Mouse (Mus musculus) T-cell, adult 2 months (primary cell): ENCODE data around the gene Ldb3.

Source experiments
- DNase-seq: peaks from one replicate; pipeline ENCODE4 v3.0.0; 2022; ENCODE audit warnings: low spot score

The Ldb3 gene

DNA sequence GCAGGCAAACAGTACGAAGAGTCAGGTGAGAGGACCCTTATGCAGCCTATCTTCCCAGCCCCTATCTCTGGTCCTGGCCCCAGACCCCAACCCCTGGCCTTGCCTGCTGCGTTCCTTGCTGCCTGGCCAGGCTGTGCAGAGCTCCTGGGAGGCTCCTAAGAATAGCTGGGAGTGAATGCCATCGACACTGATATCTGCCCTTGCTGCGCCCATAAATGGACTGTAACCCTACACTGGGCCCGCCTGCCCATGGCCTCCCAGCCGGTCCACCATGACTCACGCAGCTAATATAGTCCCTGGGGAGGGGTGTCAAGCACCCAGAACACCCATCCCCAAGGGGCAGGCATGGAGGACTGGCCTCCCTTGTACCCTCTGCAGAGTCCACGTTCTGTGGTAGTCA is at the start of gene Ldb3:
Ldb3 (minus strand) TSS at position 185 of the 400 bp plus-strand sequence.
- no peak for DNase-seq

DNA sequence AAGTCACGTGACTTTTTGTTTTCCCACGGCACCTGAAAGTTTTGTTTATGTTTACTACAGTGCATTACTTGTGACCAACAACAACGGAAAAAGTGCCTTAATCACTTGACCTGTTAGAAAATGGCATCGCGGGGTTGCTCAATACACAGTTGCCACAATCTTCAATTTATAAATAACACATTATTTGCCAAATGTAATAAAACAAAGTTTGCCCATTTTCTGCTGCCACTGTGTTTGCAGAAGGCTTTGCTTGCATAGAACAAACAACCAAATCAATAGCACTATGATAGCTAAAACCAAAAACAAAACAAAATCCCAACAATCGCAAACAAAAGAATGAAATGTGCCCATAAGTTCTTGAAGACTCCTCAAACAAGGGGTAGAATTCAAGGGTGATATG is 47.2 kb upstream of the Ldb3 start:
- DNase-seq: no peak

DNA sequence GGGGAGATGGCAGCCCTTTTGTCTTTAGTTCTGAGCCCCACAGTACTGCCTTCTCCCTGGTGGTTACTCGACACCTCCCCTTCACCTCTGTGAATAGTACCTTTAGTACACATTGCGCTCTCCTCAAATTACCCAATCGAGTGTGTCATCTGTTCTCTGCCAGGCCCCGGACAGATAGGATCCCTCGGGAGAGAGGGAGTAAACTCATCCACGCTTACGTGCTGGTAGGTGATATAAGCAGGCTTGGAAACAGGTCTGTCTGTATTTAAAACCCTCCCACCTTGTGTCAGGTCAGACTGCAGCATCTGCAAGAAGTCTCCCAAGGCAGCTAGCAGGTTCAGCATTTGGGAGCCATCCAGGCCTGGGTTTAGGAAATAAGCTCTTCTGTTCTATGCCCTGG is 46.7 kb upstream of the Ldb3 start:
- DNase-seq: no peak

DNA sequence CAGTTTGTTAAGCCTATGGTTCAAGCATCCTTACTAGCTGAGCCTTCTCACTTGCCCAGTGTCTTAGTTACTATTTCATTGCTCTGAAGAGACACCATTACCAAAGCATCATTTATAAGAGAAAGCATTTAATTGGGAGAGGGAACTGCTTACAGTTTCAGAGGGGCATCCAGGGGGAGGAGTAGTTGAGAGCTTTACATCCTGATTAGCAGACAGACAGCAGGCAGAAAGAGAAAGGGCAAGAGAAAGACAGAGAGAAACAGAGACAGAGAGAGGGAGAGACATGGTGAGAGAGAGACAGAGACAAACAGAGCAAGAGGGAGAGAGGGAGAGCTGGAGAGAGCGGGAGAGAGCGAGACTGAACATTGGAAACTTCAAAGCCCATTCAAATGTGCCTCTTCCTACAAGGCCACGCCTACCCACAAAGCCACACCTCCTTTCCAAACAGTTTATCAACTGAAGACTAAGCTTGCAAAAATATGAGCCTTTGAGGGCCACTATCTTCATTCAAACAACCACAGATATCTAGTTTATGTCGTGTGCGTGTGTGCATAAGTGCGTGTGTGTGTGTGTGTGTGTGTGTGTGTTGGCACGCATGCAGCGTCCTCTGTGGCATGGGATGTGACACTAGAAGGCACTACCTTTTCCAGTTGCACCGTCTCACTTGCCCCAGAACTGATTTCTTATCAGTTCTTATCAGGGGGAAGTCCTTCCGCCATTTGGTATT is 44.4 kb upstream of the Ldb3 start:
- DNase-seq: no peak

DNA sequence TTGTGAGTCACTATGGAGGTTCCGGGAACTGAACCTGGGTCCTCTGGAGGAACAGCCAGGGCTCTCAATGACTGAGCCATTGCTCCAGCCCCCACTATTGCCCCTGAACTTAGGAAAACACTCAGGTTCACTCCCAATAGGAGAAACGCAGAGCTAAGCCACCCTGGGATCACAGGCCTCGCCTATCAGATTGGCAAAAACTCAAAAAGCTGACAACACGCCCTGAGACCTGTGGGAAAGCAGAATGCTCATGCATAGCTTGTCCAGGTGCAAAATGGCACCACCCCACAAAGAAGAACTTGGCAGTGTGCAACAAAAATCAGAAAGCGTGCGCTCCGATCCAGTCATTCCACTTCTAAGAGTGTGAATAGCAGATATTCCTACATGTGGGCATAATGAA is 38.3 kb upstream of the Ldb3 start:
- no peak for DNase-seq

DNA sequence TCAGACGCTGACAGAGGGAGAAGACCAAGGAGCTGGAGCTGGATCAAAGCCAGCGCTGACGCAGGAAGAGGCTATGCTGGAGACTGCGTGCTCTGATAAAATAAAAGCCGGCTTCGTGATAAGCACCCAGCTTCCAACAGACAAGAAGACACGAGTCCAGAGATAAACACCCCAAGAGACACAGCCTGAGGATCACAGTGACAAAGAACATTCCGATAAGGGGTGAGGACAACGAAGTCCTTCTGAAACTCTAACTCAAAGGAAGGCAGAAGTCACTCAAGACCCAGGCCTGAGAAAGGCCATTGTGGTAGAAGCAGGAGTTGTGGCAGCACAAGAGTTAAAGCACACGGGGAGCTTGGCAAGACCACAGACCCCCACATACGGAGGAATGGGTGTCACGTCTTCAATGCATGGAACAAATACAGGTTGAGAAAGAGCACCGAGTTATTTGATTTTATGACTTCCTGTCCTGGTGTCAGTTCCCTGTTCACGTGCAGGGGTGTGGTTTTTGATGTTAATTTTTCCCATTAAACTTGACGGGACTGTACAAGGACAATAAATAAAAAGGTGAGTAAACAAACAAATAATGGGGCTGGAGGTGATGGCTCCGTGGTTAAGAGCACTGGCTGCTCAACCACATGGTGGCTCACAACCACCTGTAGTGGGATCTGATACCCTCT is 35.2 kb upstream of the Ldb3 start:
- DNase-seq: no peak

DNA sequence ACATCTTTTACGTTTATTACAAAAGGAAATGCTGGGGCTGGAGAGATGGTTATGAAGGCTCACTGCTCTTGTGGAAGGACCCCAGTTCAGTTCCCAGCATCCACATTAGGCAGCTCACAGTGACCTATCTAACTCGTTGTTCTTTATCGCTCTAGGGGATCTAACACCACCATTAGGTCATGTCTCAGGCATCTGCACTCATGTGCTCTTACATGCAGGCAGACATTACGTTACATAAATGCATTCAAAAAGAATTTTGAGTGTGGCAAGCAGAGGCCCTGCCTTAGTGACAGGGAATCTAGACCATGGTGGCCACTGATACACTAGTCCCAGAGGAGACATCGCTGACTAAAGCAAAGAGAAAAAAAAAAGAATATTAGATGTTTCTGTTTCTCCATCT is 34.6 kb upstream of the Ldb3 start:
- no peak for DNase-seq

DNA sequence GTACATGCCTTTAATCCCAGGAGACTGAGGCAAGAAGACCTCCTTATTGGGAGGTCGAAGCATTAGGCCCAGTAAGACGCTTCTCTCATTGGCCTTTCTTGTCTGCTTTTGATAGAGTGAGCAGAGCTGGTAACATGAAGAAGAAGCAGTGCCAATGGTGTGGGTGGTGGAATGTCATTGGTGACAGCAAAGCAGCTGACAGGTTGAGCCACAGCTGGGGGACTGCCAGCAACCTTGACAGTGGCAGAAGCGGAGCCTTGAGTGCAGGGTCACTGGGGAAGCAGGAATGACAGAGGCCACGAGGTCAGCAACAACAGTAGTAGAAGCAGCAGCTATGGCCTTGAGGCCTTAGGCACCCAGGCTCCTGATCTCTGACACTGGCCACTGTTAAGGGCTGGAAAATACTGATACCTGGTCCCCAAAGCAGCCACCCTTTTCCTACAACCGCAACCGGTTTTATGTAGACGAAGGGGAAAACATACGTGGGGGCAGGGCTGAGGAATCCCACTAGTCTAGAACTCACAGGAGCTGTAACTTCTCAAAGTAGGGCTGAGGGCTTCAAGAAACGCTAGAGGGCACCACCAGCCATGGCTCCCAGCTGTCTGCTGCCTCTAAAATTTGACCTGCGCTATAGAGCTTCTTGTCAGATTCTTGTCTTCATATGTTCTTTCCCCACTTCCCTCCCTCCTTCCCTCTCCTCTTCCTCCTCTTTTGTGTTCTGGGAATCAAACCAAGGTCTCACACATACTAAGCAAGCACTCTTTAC is 32.3 kb upstream of the Ldb3 start:
- peak; percentile 30 for DNase-seq

DNA sequence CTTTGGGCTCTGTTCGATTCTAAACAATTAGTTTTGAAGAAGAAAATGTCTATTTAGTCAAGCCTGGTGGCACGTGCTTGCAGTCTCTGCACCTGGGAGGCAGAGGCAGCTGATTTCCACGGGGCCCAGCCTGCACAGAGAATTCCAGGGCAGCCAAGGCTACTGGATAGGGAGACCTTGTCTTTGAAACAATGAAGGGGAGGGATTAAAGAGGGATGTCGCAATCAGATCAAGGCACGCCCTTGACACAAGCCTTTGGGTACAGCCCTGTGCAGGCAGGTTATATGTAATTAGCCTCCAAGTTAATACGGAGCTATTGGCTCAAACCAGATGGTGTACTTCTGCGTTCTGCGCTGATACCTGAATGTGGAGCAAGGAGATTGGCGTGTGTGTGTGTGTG is 30.3 kb upstream of the Ldb3 start:
- no peak for DNase-seq

DNA sequence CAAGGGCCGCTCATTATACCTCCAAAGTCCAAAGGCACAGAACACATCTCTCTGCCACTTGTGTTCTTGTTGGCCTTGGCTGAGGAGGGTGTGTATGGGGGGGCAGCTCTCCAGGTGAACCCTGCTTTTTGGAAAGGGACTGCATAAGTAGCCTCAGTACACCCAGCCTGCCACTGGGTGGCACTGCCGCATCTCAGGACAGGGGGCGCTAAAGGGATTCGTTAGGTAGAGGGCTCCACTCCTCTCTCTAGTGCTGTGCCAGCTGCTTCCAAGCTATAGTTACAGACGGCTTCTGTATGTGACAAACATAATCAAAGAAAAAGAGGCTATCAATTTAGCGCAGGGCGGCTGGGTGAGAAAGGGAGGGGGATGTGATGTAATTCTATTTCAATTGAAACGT is 28.3 kb upstream of the Ldb3 start:
- peak; percentile 80 for DNase-seq

DNA sequence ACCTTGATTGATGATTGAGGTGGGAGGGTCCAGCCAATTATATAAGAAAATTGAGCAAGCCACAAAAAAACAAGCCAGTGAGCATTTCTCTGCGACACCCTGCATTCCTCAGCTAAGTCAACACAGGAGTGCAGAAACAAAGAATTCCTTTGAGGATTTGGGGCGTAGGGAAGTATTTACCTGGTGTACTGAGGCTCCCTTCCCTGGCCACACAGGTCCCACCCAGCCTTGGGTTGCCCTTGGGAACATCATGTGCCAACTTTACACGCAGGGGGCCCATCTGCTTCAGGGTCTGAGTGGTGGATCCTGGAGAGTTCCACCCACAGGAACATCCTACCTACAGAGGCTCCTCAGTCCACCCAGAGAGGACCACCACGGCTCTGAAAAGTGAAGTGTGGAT is 27.1 kb upstream of the Ldb3 start:
- no peak for DNase-seq

DNA sequence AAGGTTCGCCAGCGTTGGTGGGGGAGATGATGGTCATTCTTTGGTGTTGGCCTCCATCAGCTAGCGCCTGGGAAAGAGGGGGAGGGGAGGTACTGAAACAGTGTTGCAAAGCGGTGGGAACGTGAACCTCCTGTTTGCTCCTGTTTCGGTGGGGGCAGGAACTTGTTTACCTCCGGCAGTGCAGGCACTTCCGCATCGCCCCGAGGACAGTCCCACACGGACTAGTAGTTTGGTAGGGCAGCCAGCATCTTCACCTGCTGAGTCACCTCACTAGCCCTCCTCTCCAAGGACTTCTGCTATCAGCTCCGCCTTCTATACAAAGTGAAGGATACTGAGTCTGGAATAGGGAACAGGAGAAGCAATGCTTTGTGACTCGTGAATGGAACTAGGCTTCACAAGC is 26.6 kb upstream of the Ldb3 start:
- peak; percentile 15 for DNase-seq

DNA sequence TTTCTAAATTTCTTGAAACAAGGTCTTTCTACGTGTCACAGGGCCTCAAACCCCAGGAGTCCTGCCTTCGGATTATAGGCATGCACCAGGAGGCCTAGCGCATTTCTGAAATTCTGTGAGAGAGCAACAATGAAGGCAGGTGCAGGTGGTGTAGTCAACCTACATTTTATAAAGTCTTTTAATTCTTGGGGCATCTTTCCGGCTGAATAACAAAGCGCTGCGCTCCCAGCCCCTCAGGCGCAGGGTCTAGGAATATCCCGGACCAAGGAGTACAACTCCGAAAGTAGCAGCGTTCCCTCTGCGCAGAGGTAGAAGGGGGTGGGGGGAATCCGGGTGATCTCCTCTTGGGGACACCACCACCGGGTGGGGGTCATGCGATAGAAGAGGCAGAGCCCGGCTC is 26.1 kb upstream of the Ldb3 start:
- no peak for DNase-seq

DNA sequence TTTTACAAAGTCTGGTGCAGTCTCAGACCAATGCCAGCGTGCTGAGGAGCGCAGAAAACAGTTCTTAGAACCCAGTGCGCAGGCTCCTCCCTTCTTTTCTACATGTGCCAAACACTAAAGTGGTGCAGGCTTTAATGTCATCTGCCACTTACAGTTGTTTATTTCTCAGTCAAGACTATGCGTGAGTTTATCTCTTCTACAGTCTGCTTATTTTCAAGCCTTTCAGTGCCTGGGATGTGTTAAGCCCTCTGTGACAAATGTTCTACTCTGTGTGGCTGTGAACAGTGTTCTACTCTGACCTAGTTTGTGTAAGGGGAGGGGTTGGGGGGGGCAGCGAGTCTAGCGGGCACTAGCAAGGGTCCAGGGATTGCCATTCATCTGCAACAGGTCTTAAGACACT is 25.0 kb upstream of the Ldb3 start:
- no peak for DNase-seq

DNA sequence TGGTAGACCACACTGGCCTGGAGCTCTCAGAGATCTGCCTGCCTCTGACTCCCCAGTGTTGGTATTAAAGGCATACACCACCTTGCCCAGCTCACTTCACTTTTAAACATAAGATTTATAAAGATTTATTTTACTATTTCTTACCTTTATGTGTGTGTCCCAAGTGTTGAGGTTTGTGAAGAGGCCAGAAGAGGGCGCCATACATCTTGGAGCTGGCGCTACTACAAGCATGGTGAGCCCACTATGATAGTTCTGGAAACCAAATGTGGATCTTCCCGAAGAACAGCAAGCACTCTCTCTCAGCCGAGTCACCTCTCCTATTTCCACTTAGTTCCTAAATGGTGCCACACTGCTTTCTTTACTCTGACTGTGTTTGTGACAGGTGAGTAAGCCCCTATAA is 23.7 kb upstream of the Ldb3 start:
- no peak for DNase-seq

DNA sequence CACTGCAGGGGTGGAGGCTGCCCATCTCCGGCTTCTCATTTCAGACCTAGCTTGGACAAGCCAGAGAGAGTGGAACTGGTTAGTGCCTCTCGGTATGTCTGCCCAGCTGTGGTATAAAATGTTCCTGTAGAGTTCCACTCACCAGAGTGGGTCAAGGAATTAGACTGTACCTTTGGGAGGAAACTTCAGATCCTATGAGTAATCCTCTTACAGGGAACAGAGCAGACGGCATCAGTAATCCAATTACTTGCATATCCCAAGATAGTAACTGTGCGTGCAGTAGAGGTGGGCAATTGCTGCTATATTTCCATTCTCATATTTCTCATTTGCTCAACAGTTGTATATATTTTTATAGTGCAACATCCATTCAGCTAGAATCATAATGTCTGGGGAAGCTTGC is 23.1 kb upstream of the Ldb3 start:
- no peak for DNase-seq

DNA sequence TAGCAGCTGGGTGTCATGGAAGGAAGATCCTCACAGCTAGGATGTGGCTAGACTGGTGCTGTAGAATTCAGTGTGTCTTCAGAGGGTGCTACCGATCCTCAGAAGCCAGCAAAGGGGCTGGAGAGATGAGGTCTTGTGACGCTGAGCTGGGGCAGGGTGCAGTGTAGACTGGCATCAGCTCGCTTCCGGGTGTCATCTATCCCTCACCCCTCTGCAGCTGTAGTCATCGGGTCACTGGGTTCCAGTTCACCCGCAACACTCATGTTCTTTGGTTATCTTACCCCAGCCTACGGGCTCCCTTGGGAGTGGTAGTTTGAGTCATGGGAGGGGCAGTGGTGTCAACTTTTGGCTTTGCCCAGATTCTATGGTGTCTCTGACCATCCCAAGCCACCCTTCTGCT is 13.4 kb upstream of the Ldb3 start:
- no peak for DNase-seq

DNA sequence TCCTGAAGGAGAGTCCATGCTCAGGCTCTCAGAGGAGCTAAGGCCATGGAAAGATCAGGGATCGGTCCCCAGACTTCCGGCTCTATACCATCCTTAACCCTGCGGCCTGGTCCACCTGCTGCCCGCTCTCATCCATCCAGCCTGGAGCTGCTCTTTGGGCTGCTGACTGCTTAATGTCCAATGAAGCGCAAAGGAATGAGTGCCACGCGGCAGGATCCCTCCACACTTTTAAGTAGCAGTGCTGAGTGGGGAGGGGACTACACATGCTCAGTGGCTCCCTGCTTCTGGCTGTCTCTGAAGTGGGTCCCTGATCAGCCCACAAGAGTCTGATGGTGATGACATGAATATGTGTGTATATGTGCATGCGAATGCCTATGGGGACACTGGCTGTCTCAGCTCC is 11.5 kb upstream of the Ldb3 start, which contains the start of gene Opn4:
Opn4 (minus strand) TSS at position 202 of the 400 bp plus-strand sequence.
- no peak for DNase-seq

DNA sequence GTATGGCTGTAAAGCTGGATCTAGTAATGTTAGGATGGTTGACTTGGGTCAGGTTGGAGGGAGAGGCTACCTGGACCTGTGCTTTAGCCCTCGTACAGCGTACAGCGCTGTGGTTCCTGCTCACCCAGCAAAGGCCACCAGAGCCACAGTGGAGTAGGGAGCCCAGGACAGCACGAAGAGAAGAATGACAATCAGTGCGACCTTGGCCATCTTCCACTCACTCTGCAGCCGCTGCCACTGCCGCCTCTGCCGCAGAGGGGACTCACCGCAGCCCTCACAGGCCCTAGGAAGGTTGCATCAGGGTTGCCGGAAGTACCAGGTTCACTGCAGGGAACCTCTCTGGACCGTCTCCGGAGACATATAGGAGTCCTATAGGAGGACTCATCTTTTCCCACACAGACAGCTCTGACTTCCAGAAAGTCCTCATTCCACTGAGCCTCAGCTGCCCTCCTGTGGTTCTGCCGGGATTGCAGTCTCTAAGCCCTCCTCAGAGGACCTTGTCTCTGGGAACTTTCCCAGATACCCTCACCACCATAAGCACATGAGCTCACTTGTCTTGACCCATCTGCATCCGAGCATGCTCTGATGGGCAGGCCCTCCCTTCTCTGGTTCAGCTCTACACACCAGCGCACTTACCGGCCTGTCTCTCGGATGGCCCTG is 7.2 kb upstream of the Ldb3 start:
- DNase-seq: no peak

DNA sequence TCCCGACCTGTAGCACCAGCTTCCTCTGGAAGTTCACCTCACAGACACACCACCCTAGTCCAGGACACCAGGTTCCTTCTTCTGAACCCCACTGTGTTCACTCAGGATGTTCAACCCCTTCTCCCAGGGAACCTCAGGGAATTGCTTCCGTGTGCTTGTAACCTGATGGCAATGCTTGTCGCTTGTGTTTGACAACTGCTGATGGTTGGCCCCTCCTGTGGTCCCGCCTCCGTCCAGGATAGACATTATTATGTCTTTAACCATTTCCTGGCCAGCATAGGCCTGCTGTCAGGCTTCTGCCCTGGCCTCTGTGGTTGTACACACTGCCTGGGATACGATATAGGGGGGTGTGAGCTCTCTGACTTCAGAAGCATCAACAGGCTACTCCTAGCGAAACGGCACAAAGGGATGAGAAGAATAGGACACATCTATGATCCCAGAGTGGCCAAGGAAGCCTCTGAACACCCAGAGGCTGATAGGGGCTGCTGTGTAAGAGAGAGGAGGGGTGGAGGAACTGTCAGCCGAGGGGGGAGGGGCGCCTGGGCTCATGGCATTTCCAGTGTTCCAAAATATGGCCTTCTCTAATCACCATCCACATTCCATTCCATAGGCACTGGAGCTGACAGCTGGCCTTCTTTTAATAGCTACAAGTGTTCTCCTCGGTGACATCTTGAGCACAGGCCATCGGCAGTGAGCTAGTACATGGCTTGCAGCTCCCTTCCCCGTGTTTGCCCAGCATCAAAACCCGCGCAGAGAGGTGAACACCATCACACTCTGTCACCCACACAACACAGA is 3.5 kb upstream of the Ldb3 start:
- DNase-seq: no peak

DNA sequence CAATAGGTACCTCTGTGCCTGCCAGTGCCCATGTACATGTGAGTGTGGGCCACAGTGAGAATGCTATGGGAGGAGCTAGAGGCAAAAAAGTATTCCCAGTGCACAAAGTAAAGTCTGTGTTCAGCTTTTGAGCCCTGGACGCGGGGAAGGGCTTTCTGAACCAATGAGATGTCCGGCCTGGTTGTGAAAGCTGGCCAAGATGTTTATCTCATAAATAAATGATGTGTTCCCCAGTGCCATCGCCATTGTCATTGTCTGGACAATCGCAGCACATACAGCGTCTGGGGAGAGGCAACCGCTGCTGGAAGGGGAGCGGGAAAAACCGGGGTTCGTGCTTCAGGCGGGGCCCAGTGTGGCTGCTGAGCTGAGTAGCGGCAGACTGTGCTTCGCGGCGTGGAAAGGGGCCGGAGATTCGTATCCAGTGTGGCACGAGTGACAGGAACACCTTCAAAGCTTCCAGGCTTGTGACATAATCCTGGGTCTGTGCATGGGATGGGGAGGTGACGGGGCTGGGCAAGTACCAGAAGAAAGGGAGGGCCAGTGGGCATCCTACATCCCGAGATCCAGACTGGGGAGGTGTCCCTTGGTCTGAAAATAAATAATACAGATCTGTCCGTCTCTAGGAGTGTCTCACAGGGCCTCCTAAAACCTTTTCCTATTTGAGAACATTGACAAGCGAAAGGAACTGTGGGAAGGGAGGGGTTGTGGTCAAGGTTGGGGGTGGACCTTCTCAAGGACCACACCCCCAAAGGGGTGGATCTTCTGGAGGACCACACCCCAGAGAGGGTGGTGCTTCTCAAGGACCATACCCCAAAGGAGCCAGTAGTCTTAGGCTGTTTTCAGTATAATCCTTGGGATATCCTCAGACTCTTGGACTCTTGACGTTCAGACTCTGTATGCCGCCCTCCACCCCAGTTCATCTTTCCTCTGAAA is 2.5 kb upstream of the Ldb3 start:
- no peak for DNase-seq
